Mouse (Mus musculus): ENCODE measurements at regions not wholly inside any gene's neighbourhood (a gene's known extent, or its start where the extent isn't known, plus 50 kb on each side); places are given as distances from the start of the nearest gene placed in this dataset.
"Not testable (repeated sequence)": the region's sequence is repeated elsewhere in the genome, so short reads cannot be mapped to it uniquely, and the experiment has no call there.

GRCm38 (mm10) chr10:85295133-85295887, 91.3 kb upstream of the Btbd11 start:
- Histone ChIP-seq H3K36me3 (ENCODE audit: control insufficient read depth, insufficient read depth) (no peaks in the 10 kb centered on the region), H3K4me3 (no peak overlapping the region), H3K27me3 (ENCODE audit: control insufficient read depth, insufficient read depth, insufficient read length) (peaks cover 20% of the 10 kb centered on the region), H3ac (ENCODE audit: control insufficient read depth, insufficient read length) (no peak overlapping the region), H3K4me2 (ENCODE audit: low read depth) (no peak overlapping the region), H3K79me2 (ENCODE audit: control insufficient read depth, insufficient read depth) (no peaks in the 10 kb centered on the region)
- TF ChIP-seq USF1 (IDR thresholded peaks at IDR 0.05; ENCODE audit: low read depth) (no peak), E2F4 (IDR thresholded peaks at IDR 0.05; ENCODE audit: insufficient read depth) (no peak), POLR2A (IDR thresholded peaks at IDR 0.05; ENCODE audit: insufficient read length, low read depth) (no peak), TCF12 (IDR thresholded peaks at IDR 0.05; ENCODE audit: insufficient read depth, poor library complexity, severe bottlenecking) (no peak), MAX (IDR thresholded peaks at IDR 0.05; ENCODE audit: low read depth) (no peak), MYOD1 (IDR thresholded peaks at IDR 0.05; ENCODE audit: control insufficient read depth in 1 of 3, insufficient read length in 2 of 3, low read depth in 2 of 3) (no peak), SRF (IDR thresholded peaks at IDR 0.05; ENCODE audit: control insufficient read depth, insufficient read length, low read depth) (no peak), MYOG (IDR thresholded peaks at IDR 0.05; ENCODE audit: control insufficient read depth in 1 of 3, insufficient read depth in 1 of 3, insufficient read length in 2 of 3, low read depth in 2 of 3) (no peak), TCF3 (IDR thresholded peaks at IDR 0.05; ENCODE audit: insufficient read length, low read depth) (no peak), POLR2AphosphoS2 (IDR thresholded peaks at IDR 0.05; ENCODE audit: insufficient read length, low read depth) (no peak), REST (IDR thresholded peaks at IDR 0.05; ENCODE audit: insufficient read depth, insufficient read length) (no peak), CEBPB (IDR thresholded peaks at IDR 0.05; ENCODE audit: insufficient read depth, poor library complexity, severe bottlenecking) (no peak)

- TF ChIP-seq MYOD1 (IDR thresholded peaks at IDR 0.05; ENCODE audit: control insufficient read depth in 1 of 3, insufficient read length in 2 of 3, low read depth in 2 of 3) (no peak), MYOG (IDR thresholded peaks at IDR 0.05; ENCODE audit: control insufficient read depth in 1 of 3, insufficient read depth in 1 of 3, insufficient read length in 2 of 3, low read depth in 2 of 3) (no peak), REST (IDR thresholded peaks at IDR 0.05; ENCODE audit: insufficient read depth, insufficient read length) (no peak), TCF12 (IDR thresholded peaks at IDR 0.05; ENCODE audit: insufficient read depth, poor library complexity, severe bottlenecking) (no peak), USF1 (IDR thresholded peaks at IDR 0.05; ENCODE audit: low read depth) (no peak), POLR2AphosphoS2 (IDR thresholded peaks at IDR 0.05; ENCODE audit: insufficient read length, low read depth) (no peak), SRF (IDR thresholded peaks at IDR 0.05; ENCODE audit: control insufficient read depth, insufficient read length, low read depth) (no peak), TCF3 (IDR thresholded peaks at IDR 0.05; ENCODE audit: insufficient read length, low read depth) (no peak), POLR2A (IDR thresholded peaks at IDR 0.05; ENCODE audit: insufficient read length, low read depth) (no peak), CEBPB (IDR thresholded peaks at IDR 0.05; ENCODE audit: insufficient read depth, poor library complexity, severe bottlenecking) (no peak), E2F4 (IDR thresholded peaks at IDR 0.05; ENCODE audit: insufficient read depth) (no peak), MAX (IDR thresholded peaks at IDR 0.05; ENCODE audit: low read depth) (no peak)
- Histone ChIP-seq H3K27me3 (ENCODE audit: control insufficient read depth, insufficient read depth, insufficient read length) (no peaks in the 10 kb centered on the region), H3K36me3 (ENCODE audit: control insufficient read depth, insufficient read depth) (no peaks in the 10 kb centered on the region), H3K4me3 (no peak overlapping the region), H3K79me2 (ENCODE audit: control insufficient read depth, insufficient read depth) (no peaks in the 10 kb centered on the region), H3ac (ENCODE audit: control insufficient read depth, insufficient read length) (no peak overlapping the region), H3K4me2 (ENCODE audit: low read depth) (no peak overlapping the region)
These were observed 74.8 kb upstream of the Btbd11 start for GRCm38 (mm10) chr10:85311781-85312180.

GRCm38 (mm10) chr10:85313331-85313730, 73.3 kb upstream of the Btbd11 start:
- H3K4me2 ChIP-seq (ENCODE audit: low read depth); H3ac ChIP-seq (ENCODE audit: control insufficient read depth, insufficient read length); H3K36me3 ChIP-seq (ENCODE audit: control insufficient read depth, insufficient read depth); H3K79me2 ChIP-seq (ENCODE audit: control insufficient read depth, insufficient read depth); H3K4me3 ChIP-seq; H3K27me3 ChIP-seq (ENCODE audit: control insufficient read depth, insufficient read depth, insufficient read length): not testable (repeated sequence)

- Histone ChIP-seq H3K79me2 (ENCODE audit: control insufficient read depth, insufficient read depth) (no peaks in the 10 kb centered on the region), H3K36me3 (ENCODE audit: control insufficient read depth, insufficient read depth) (no peaks in the 10 kb centered on the region), H3ac (ENCODE audit: control insufficient read depth, insufficient read length) (no peak overlapping the region), H3K4me3 (no peak overlapping the region), H3K4me2 (ENCODE audit: low read depth) (no peak overlapping the region), H3K27me3 (ENCODE audit: control insufficient read depth, insufficient read depth, insufficient read length) (no peaks in the 10 kb centered on the region)
- TF ChIP-seq SRF (IDR thresholded peaks at IDR 0.05; ENCODE audit: control insufficient read depth, insufficient read length, low read depth): no peak
- TF ChIP-seq POLR2AphosphoS2 (IDR thresholded peaks at IDR 0.05; ENCODE audit: insufficient read length, low read depth): no peak
- TF ChIP-seq REST (IDR thresholded peaks at IDR 0.05; ENCODE audit: insufficient read depth, insufficient read length): no peak
- no peak for TF ChIP-seq MYOG (IDR thresholded peaks at IDR 0.05; ENCODE audit: control insufficient read depth in 1 of 3, insufficient read depth in 1 of 3, insufficient read length in 2 of 3, low read depth in 2 of 3)
- TF ChIP-seq E2F4 (IDR thresholded peaks at IDR 0.05; ENCODE audit: insufficient read depth): no peak
- TF ChIP-seq POLR2A (IDR thresholded peaks at IDR 0.05; ENCODE audit: insufficient read length, low read depth): no peak
- no peak for TF ChIP-seq MAX (IDR thresholded peaks at IDR 0.05; ENCODE audit: low read depth)
- TF ChIP-seq TCF12 (IDR thresholded peaks at IDR 0.05; ENCODE audit: insufficient read depth, poor library complexity, severe bottlenecking): no peak
- no peak for TF ChIP-seq USF1 (IDR thresholded peaks at IDR 0.05; ENCODE audit: low read depth)
- no peak for TF ChIP-seq CEBPB (IDR thresholded peaks at IDR 0.05; ENCODE audit: insufficient read depth, poor library complexity, severe bottlenecking)
- no peak for TF ChIP-seq MYOD1 (IDR thresholded peaks at IDR 0.05; ENCODE audit: control insufficient read depth in 1 of 3, insufficient read length in 2 of 3, low read depth in 2 of 3)
- no peak for TF ChIP-seq TCF3 (IDR thresholded peaks at IDR 0.05; ENCODE audit: insufficient read length, low read depth)
These were observed 65.6 kb upstream of the Btbd11 start for GRCm38 (mm10) chr10:85320971-85321370.

- no peak for TF ChIP-seq POLR2A (IDR thresholded peaks at IDR 0.05; ENCODE audit: insufficient read length, low read depth)
- no peak for TF ChIP-seq MYOG (IDR thresholded peaks at IDR 0.05; ENCODE audit: control insufficient read depth in 1 of 3, insufficient read depth in 1 of 3, insufficient read length in 2 of 3, low read depth in 2 of 3)
- no peak for TF ChIP-seq USF1 (IDR thresholded peaks at IDR 0.05; ENCODE audit: low read depth)
- TF ChIP-seq E2F4 (IDR thresholded peaks at IDR 0.05; ENCODE audit: insufficient read depth): no peak
- TF ChIP-seq TCF12 (IDR thresholded peaks at IDR 0.05; ENCODE audit: insufficient read depth, poor library complexity, severe bottlenecking): no peak
- TF ChIP-seq REST (IDR thresholded peaks at IDR 0.05; ENCODE audit: insufficient read depth, insufficient read length): no peak
- TF ChIP-seq MYOD1 (IDR thresholded peaks at IDR 0.05; ENCODE audit: control insufficient read depth in 1 of 3, insufficient read length in 2 of 3, low read depth in 2 of 3): no peak
- TF ChIP-seq CEBPB (IDR thresholded peaks at IDR 0.05; ENCODE audit: insufficient read depth, poor library complexity, severe bottlenecking): no peak
- no peak for TF ChIP-seq TCF3 (IDR thresholded peaks at IDR 0.05; ENCODE audit: insufficient read length, low read depth)
- no peak for TF ChIP-seq POLR2AphosphoS2 (IDR thresholded peaks at IDR 0.05; ENCODE audit: insufficient read length, low read depth)
- TF ChIP-seq MAX (IDR thresholded peaks at IDR 0.05; ENCODE audit: low read depth): no peak
- no peak for TF ChIP-seq SRF (IDR thresholded peaks at IDR 0.05; ENCODE audit: control insufficient read depth, insufficient read length, low read depth)
- Histone ChIP-seq H3K36me3 (ENCODE audit: control insufficient read depth, insufficient read depth) (no peaks in the 10 kb centered on the region), H3K27me3 (ENCODE audit: control insufficient read depth, insufficient read depth, insufficient read length) (no peaks in the 10 kb centered on the region), H3K79me2 (ENCODE audit: control insufficient read depth, insufficient read depth) (no peaks in the 10 kb centered on the region), H3K4me2 (ENCODE audit: low read depth) (no peak overlapping the region), H3K4me3 (no peak overlapping the region), H3ac (ENCODE audit: control insufficient read depth, insufficient read length) (no peak overlapping the region)
These were observed 64.3 kb upstream of the Btbd11 start for GRCm38 (mm10) chr10:85322280-85322679.
